Mouse (Mus musculus) testis, adult 2 months (tissue): ENCODE measurements around the gene Nphs1.

Experiments used
- CTCF ChIP-seq: fragments of 200-500 bp; IDR thresholded peaks from 2 replicates; pipeline ENCODE4 v1.5.1; 2012; ENCODE audit warnings: low read depth, mild to moderate bottlenecking, inconsistent platforms, low read length, moderate library complexity; ENCODE audit not compliant: control insufficient read depth, insufficient read depth, insufficient replicate concordance
- POLR2A ChIP-seq: fragments of 200-500 bp; IDR thresholded peaks from 2 replicates; pipeline ENCODE4 v1.6.1; 2012; ENCODE audit warnings: low read depth, mild to moderate bottlenecking, inconsistent platforms, low read length, moderate library complexity; ENCODE audit not compliant: control insufficient read depth

DNA sequence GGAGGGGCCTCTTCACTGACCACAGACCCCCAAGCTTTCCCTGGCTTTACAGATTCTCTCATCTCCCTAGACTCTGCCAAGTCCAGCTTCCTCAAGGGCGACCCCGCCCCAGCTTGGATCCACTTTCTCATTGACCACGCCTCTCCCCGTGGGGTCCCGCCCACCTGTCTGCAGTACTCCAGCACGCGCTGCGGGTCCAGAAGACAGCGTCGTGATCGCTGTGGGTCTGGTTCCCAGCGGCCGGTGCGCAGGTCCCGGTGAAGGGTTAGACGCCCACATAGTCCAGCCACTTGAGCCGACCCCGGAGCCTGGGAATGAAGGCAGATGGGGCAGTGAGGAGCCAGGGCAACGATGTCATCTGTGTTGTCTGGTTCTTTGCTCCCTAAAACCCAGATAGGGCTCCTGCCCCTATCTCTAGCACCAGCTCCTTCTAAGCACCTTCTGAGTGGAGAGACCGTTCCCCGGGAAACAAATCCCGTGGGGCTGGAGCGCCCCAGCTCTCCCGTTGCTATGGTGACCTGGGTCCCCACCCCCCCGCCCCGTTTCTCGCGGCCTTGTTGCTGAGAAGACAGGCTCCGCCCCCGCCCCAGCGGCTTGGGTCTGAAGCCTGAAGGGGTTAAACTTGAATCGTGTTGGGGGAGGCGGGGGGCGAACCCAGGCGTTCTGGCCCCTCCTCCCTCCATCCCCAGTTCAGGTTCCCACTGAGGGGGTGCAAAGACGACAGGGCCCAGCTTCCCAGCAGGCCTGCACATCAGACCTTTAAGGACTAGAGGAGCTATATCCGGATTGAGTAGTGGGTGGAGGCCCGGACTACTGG lies 13.8 kb upstream of the Nphs1 start:
- no peak for TF ChIP-seq POLR2A
- no peak for TF ChIP-seq CTCF
